Mouse (Mus musculus): ENCODE data around the gene Rtel1. TPM values are rescaled to one million over a fixed set of nuclear protein-coding genes. Genes with fewer than 3 reads are reported as not detected.

The Rtel1 gene
- 10 to 100 TPM; 13.2 to 13.4 TPM for total RNA-seq (2021)

DNA sequence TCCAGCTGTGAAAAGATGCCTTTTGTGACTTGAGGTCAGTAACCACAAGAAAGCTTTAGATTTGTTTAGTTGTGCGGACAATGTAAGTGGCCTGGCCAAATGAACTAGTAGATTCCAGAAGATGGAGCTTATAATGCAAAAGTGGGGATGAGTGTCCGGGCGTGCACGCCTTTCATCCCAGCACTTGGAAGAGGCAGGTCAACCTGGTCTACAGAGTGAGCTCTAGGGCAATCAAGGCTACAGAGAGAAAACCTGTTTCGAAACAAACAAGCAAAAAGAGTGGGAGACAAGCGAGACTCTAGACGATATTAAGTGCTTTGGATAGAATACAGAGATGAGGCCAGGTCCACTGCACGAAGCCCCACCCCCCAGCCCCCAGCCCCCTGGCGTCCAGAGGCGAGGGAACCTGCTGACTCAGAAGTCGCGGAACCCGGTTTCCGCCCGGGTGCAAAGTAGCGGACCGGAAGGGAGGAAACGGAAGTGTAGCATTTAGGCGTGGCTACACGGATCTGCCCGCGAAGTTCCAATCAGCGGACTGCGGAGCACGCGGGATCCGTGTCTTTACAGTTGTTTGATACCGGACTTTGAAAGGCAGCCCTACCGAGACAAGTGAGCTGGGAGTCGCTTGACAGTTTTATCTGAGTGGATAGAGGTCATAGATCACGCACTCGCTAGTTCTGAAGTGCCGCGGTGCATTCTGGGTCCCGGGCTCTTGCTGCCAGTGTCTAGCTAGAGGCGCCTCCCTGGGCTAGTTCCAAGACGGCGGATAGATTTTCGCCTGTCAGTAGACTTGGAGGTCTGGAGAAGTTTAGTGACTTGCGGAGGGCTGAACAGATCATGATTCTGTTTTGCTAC, at the start of gene Rtel1:
Gene Rtel1, plus strand, starts transcription at position 492 of the 855 bp plus-strand sequence.
- intact Hi-C loops (cut with DNase I): loop anchor here (5.0 kb wide), 1 partner anchor 132 kb away; the partner anchor contains the start of gene Ppdpf

DNA sequence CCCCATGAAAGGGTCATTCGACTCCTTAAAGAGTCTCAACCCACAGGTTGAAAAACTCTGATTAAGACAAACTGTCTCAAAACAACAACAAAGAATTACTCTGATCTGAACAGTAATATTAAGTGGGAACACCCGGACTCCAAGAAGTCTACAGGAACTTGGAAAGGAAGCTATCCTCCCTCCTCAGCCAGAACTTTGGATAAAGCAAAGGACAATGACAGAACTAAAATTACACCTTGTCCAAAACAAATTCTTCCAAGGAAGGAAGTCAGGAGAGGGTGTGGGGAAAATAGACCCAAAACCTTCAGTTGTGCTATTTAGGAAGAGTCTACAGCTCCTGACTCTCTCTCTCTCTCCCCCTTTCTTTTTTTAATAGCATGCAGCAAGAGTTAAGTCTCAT, 47.4 kb upstream of the Rtel1 start:
- no peak for DNase-seq (ENCODE audit: low spot score)
- intact Hi-C loops (cut with DNase I): no loop called here

More for the DNA sequence above, at the start of gene Rtel1:
- peak; percentile 43 for DNase-seq (ENCODE audit: low spot score)

DNA sequence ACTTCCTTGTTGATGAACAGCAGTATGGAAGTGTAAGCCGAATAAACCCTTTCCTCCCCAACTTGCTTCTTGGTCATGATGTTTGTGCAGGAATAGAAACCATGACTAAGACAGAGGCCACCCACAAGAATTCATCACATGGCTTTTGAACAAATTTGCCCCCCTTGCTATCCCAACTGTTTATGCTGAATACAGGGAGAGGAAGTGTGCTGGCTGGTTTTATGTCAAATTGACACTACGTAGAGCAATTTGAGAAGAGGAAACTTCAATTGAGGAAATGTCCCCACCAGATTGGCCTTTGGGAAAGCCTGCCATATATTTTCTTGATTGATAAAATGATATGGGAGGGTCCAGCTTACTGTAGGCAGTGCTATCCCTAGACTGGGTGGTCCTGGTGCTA, 45.7 kb upstream of the Rtel1 start:
- intact Hi-C loops (cut with DNase I): no loop called here
- DNase-seq (ENCODE audit: low spot score): no peak

DNA sequence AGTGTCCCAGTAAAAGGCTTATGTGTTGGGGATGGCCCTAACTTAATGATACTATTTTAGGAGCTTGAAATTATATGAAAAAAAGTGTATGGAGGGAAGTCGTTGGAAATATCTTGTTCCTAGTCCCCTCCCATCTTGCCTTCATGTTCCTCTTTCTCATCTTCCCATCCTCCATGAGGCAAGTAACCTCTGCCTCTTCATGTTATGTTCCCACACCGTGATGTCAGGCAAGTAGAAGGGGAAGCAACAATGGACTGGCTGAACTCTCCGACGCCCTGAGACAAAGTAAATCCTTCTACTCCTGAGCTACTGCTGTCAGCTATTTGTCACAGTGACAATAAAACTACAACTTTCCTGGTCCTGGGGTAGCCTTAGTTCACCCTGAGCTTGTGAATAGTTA, 44.9 kb upstream of the Rtel1 start:
- no peak for DNase-seq (ENCODE audit: low spot score)
- intact Hi-C loops (cut with DNase I): no loop called here

DNA sequence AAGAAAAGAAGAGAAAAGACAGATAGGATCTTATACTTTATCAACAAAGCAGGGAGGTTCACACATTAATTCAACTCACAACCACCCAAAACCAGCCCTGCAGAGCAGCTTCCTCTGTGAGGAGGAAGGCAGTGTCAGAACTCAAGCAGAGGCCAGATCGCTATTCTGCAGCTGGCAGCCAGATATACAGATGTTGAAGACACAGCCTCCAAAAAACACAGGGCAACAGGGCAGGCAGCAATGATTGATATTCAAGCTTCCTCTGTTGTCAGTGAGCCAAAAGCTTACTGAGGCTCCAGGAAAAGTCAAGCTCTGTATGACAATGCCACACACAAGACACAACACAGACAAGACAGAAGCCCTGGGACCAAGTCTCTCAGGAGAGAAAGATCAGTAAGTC, 42.8 kb upstream of the Rtel1 start:
- DNase-seq (ENCODE audit: low spot score): no peak
- intact Hi-C loops (cut with DNase I): no loop called here

- intact Hi-C loops (cut with DNase I): no loop called here
- DNase-seq (ENCODE audit: low spot score): no peak
These were observed 41.7 kb upstream of the Rtel1 start for GRCm38 (mm10) chr2:181277866-181278265.

GRCm38 (mm10) chr2:181279968-181280367, 39.6 kb upstream of the Rtel1 start:
- DNase-seq (ENCODE audit: low spot score): no peak
- intact Hi-C loops (cut with DNase I): no loop called here

DNA sequence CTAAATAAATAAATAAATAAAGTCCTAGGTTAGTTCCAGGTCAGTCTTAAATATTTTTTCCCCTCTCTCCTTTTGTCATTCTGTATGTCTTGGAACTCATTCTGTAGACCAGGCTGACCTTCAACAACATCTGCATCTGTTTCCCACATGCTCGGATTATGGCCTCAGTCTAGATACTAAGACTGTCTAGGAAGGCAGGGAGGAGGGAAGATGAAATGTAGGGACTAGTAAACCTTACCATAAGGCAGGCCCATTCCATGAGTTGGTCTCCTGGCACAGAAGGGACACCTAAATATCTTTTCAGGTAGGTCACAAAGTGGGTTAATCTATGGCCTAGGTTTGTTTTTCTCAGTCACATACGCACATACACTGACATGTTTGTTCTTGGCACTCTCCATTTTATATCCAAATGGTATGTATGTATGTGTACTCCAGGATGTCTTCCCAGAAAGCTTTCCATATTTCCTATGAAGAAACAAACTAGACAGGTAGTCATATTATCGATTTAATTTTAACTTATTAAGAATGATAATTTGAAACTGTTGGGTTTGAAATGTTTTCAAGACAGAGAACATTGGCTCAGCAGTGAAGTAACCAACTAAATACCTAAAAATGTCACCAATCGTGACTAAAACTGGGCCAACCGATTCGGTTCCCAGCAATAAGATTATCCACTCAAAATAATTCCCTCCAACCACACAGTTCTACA, 32.8 kb upstream of the Rtel1 start:
- no peak for DNase-seq (ENCODE audit: low spot score)
- intact Hi-C loops (cut with DNase I): loop anchor here (2.0 to 5.0 kb wide), 2 partner anchors 44 to 100 kb away; partner anchors contain the start of genes Helz2 and Ppdpf

DNA sequence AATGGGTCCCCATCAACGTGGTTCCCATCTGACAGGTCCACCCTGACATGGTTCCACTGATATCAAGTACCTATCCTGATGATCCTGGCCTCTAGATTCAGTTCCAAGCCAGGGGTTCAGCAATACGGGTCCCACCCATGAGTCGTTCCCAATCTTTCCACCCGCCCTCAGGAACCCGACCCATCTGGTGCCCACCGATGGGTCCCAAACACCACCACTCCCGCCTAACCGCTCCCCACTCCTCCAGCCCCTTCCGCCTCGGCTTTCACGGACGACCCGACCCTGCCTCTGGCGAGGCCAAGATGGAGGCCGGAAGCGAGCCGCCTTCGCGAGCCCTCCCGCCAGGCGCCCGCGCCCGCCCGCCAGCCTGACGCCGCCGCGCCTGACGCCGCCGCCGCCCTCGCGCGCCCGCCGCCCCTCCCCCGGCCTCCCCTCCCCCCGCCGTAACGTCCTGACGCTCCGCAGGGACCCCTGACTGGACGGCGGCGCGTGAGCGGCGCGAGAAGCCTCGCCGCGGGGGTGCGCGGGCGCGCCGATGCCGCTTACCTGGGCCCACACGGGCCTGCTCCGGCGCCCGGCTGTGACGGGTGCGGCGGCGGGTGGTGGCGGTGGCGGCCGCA, 32.1 kb upstream of the Rtel1 start:
- peak; percentile 79 for DNase-seq (ENCODE audit: low spot score)
- intact Hi-C loops (cut with DNase I): loop anchor here (2.0 to 5.0 kb wide), 2 partner anchors 45 to 101 kb away; partner anchors contain the start of genes Helz2 and Ppdpf

DNA sequence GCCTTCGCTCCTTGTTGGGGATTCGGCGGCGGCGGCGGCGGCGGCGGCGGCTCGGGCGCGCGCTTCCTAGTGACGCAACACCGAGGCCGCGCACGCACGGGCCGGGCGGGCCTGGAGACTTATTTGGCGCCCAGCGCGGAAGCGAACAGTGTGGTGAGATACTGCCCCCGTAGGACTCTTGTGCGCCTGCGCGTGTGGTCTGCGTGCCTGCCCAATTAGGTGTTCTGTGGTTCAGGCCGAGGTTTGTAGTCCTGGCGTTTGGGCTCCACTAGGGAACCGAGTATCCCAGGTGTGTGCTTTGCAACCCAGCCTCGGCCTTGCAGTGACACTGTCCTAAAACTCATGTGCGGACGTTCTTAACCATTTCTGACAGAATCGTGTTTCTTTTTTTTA, 31.6 kb upstream of the Rtel1 start, which contains the start of gene Gmeb2:
Gene Gmeb2, minus strand, starts transcription at position 78 of the 393 bp plus-strand sequence.
- intact Hi-C loops (cut with DNase I): loop anchor here (2.0 to 5.0 kb wide), 2 partner anchors 46 to 101 kb away; partner anchors contain the start of genes Helz2 and Ppdpf
- DNase-seq (ENCODE audit: low spot score): peak; percentile 93

DNA sequence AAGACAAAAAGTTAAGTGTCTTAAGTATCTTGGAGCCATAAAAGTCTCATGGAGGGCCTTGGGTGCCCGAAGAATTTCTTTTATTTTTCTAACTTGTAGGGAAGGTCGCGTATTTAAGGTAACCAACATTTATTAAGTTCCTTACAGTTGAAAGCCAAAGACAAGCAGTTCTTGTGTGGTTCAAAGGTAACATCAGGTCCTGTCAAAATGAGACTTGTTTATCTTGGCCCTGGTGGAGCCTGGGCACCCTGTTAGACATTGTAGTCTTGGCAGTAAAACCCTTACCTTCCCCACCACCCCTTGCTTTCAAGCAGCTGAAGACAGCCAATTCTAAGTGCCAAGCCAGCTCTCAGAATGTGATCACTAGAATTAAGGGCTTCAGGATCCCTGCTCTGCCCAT, 30.8 kb upstream of the Rtel1 start:
- no peak for DNase-seq (ENCODE audit: low spot score)
- intact Hi-C loops (cut with DNase I): loop anchor here (5.0 kb wide), 1 partner anchor 46 kb away; the partner anchor contains the start of gene Helz2

DNA sequence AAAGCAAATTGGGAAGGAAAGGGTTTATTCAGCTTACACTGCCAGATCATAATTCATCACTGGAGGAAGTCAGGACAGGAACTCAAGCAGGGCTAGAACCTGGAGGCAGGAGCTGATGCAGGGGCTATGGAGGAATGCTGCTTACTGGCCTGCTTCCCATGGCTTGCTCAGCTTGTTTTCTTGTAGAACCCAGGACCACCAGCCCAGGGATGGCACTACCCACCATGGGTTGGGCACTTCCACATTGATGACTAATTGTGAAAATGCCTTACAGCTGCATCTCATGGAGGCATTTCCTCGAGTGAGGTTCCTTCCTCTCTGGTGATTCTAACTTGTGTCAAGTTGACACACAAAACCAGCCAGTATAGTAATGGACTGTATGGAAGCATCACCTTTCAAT, 28.6 kb upstream of the Rtel1 start:
- DNase-seq (ENCODE audit: low spot score): no peak

GRCm38 (mm10) chr2:181302041-181302440, 17.5 kb upstream of the Rtel1 start:
- DNase-seq (ENCODE audit: low spot score): no peak

More for the DNA sequence above, 28.6 kb upstream of the Rtel1 start:
- intact Hi-C loops (cut with DNase I): no loop called here

DNA sequence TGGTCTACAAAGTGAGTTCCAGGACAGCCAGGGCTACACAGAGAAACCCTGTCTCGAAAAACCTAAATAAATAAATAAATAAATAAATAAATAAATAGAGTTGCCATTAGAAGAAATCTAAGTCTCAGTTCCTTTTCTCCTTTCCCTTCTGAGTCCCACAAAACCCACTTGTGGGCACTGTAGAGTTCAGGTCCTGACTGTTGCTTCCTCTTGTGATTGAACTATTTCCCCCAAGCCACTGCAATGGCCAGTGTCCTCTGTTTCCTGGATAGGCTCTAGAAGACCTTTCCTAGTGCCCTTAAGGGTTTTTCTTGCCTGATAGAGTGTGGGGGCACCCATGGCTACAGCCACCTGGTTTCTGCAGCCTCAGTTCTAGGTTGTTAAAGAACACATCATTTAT, 14.6 kb upstream of the Rtel1 start:
- intact Hi-C loops (cut with DNase I): no loop called here
- no peak for DNase-seq (ENCODE audit: low spot score)

More at GRCm38 (mm10) chr2:181302041-181302440, 17.5 kb upstream of the Rtel1 start:
- intact Hi-C loops (cut with DNase I): no loop called here

- intact Hi-C loops (cut with DNase I): no loop called here
- no peak for DNase-seq (ENCODE audit: low spot score)
These were observed 12.3 kb upstream of the Rtel1 start for GRCm38 (mm10) chr2:181307144-181307804.

DNA sequence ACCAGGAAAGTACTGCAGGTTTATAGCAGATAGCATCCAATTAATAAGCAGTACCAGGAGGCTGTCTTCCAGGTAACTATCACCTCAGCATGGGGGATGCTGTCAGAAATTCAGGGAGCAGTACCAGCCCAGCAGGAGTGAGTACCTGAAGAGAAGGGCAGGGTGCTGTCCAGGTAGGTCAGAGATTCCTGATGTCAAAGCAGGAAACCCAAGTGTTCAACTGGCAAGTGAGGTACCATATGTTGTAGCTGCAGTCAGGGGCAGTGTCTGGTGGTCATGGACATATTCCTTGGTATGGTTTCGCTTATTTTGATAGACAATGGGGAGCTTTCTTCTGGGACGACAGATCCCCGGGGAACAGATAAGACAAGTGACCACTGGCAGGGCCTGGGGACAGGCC, 7.1 kb upstream of the Rtel1 start:
- no peak for DNase-seq (ENCODE audit: low spot score)
- intact Hi-C loops (cut with DNase I): no loop called here

GRCm38 (mm10) chr2:181313006-181313343, 6.6 kb upstream of the Rtel1 start:
- intact Hi-C loops (cut with DNase I): no loop called here
- no peak for DNase-seq (ENCODE audit: low spot score)

DNA sequence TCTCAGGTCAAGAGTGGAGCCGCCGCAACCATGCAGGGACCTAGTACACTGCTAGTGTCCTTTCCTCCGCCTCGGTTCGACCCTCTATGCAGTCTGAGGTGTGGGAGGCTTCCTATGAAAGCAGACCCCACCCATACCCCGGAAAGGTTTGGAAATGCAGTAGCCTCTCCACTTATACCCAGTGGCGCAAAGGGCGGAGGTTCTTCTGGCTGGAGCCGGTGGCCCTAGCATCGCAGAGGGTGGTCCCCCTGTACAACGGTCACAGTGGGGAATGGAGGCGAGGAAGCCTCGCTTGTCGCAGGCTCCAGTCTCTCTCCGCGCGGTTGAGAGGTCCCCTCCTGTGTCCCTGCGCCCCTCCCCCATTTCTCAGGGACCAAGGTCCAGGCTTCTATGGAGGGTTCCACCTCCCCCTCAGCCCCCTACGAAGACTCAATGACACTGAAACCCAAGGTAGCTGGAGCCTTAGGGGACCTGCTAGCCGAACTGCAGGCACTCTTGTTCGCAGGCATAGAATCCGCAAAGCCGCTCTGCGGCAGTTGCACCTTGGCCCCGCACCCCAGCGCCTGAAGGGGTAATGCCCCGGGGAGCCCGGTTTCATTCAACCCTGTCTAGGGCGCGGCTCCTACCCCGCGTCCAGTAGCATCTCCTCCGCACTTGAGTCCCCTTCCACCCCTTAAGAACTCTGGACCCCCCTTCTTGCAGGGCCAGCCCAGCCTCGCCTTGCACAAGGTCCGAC, 6.0 kb upstream of the Rtel1 start:
- intact Hi-C loops (cut with DNase I): no loop called here
- no peak for DNase-seq (ENCODE audit: low spot score)
